In the genomic region with DNA sequence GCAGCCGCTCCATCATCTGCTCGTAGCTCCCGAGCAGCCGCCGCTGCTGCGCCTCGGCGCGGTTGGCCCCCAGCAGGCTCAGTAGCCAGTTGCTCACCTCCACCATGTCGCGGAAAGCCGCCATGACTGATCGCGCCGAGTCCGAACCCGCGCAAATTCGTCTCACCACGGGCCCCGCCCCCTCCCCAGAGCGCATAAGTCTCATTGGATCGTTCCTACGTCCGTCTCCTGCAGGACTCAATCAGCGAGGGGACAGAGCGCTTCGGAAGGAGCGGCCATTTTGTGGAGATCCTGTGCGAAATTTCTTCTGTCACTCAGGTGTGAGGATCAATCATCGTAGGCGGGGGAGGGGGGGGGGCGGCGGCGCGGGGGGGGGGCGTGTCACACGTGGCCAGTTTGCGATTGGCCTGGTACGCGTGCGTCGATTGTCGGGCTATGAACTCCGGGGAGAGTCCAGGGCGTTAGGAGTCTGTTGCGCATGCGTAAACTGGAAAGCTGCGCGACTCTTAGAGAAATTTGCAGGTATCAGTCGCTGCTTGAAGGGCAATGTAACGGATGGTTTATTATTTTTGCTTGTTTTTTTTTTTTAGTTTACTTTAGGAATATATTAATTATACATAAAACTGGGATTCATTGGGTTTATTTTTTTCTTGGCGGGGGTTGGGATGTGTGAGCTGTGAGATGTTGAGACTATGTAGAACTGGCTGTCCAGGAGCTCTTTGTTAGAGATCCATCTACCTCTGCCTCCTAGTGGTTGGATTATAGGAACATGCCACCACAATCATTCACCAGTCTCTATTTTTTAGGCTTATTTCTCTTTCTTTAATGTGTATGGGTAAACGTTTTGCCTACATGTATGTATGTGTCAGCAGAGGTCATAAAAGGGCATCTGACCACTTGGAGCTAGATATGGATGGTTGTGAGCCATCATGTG, we compare ENCODE assay signal across 8 mouse cellular contexts. TPM values are rescaled to one million over a fixed set of nuclear protein-coding genes. Genes with fewer than 3 reads are reported as not detected.
DNase-seq lines count a peak whose midpoint lies in the region; ATAC-seq lines count a peak whose summit lies in the region.

A gene (minus strand): TSS at position 149 of the 934 bp plus-strand sequence.

- H3K9me3 ChIP-seq in heart, embryonic 13.5 days = no peaks in the 10 kb centered on the region
- H3K9me3 ChIP-seq in liver, embryonic 12.5 days (replicated peaks) = no peaks in the 10 kb centered on the region
- no peaks in the 10 kb centered on the region for H3K9me3 ChIP-seq in stomach, embryonic 15.5 days

- H3K4me2 ChIP-seq in heart, embryonic 13.5 days = peak within 1 kb of the TSS; percentile 74
- H3K4me2 ChIP-seq in liver, embryonic 12.5 days = peak within 1 kb of the TSS; percentile 80
- H3K4me2 ChIP-seq in stomach, embryonic 15.5 days = peak within 1 kb of the TSS; percentile 62

- WGBS in heart, embryonic 13.5 days = under 1% methylated on average over 52 of the region's 54 CpGs
- WGBS in liver, embryonic 12.5 days (ENCODE audit: insufficient replicate concordance) = 1% methylated on average over 53 of the region's 54 CpGs
- under 1% methylated on average over 48 of the region's 54 CpGs for WGBS in stomach, embryonic 15.5 days

- H3K4me1 ChIP-seq in brown adipose tissue, adult 24 weeks (ENCODE audit: control insufficient read depth, insufficient read depth, insufficient read length, low read length) = peaks cover 10% of the 10 kb centered on the region
- H3K4me1 ChIP-seq in heart, embryonic 13.5 days = peaks cover 46% of the 10 kb centered on the region
- peaks cover 48% of the 10 kb centered on the region for H3K4me1 ChIP-seq in liver, embryonic 12.5 days
- H3K4me1 ChIP-seq in stomach, embryonic 15.5 days = peaks cover 15% of the 10 kb centered on the region; the same call in 1 of the 2 replicates

- peak; percentile 85 for ATAC-seq in heart, embryonic 13.5 days (ENCODE audit: extremely low read depth, insufficient number of reproducible peaks, low FRiP score, low TSS enrichment)
- ATAC-seq in liver, embryonic 12.5 days = peak; percentile 95
- ATAC-seq in stomach, embryonic 15.5 days (ENCODE audit: insufficient read depth, low FRiP score, low read depth) = peak; percentile 95

- H3K27me3 ChIP-seq in heart, embryonic 13.5 days (replicated peaks) = no peaks in the 10 kb centered on the region
- no peaks in the 10 kb centered on the region for H3K27me3 ChIP-seq in liver, embryonic 12.5 days (replicated peaks)
- H3K27me3 ChIP-seq in stomach, embryonic 15.5 days (replicated peaks) = no peaks in the 10 kb centered on the region

- peak; percentile 98 for DNase-seq in CD4-positive, CD25-positive, alpha-beta regulatory T cell, adult 2 months (ENCODE audit: low read depth, low spot score)
- DNase-seq in fat pad, adult 2 months (ENCODE audit: extremely low read depth, low read depth, low spot score) = peak; percentile 78
- DNase-seq in kidney, postnatal 10 days = peak; percentile 96
- peak; percentile 96 to 97 for DNase-seq in natural killer cell, adult 2 months (ENCODE audit: low spot score in 2 of 2)

- H3K27ac ChIP-seq in brown adipose tissue, adult 24 weeks (replicated peaks; ENCODE audit: low read depth, low read length) = no peak within 1 kb of the TSS
- H3K27ac ChIP-seq in heart, embryonic 13.5 days (replicated peaks) = peak within 1 kb of the TSS; percentile 51
- peak within 1 kb of the TSS; percentile 81 for H3K27ac ChIP-seq in liver, embryonic 12.5 days
- peak within 1 kb of the TSS; percentile 23 for H3K27ac ChIP-seq in stomach, embryonic 15.5 days

- peak within 1 kb of the TSS; percentile 62 for H3K4me3 ChIP-seq in brown adipose tissue, adult 24 weeks (ENCODE audit: insufficient read depth, low read depth, low read length)
- peak within 1 kb of the TSS; percentile 83 for H3K4me3 ChIP-seq in heart, embryonic 13.5 days
- H3K4me3 ChIP-seq in liver, embryonic 12.5 days = peak within 1 kb of the TSS; percentile 90
- H3K4me3 ChIP-seq in stomach, embryonic 15.5 days (replicated peaks) = peak within 1 kb of the TSS; percentile 95

- peaks cover 22% of the 10 kb centered on the region for H3K36me3 ChIP-seq in heart, embryonic 13.5 days
- peaks cover 31% of the 10 kb centered on the region for H3K36me3 ChIP-seq in liver, embryonic 12.5 days
- H3K36me3 ChIP-seq in stomach, embryonic 15.5 days = peaks cover 16% of the 10 kb centered on the region; the same call in 1 of the 2 replicates

- peak within 1 kb of the TSS; percentile 87 for H3K9ac ChIP-seq in heart, embryonic 13.5 days
- H3K9ac ChIP-seq in liver, embryonic 12.5 days = peak within 1 kb of the TSS; percentile 93
- H3K9ac ChIP-seq in stomach, embryonic 15.5 days = peak within 1 kb of the TSS; percentile 73

RNA-seq across cellular contexts. Expression of the gene that starts here (rescaled TPM):
- not detected in 2 replicates for polyA plus RNA-seq in brown adipose tissue, adult 24 weeks (2012; ENCODE audit: insufficient read depth, insufficient read length, missing spikeins)
- 84.8 and 96.7 TPM in 2 replicates for polyA plus RNA-seq in heart, embryonic 13.5 days (2015; fragmentation: Nextera tagmentation; extraction: Ambion mirVana)
- polyA plus RNA-seq in liver, embryonic 12.5 days (2016; fragmentation: Nextera tagmentation; extraction: Ambion mirVana) = 112 and 114 TPM in 2 replicates
- 110 and 119 TPM in 2 replicates for polyA plus RNA-seq in stomach, embryonic 15.5 days (2015; fragmentation: Nextera tagmentation; extraction: Ambion mirVana)

Comparison
In these comparisons a context has a peak if more than half of its experiments do, and no peak if none do; other contexts are left out.
1. RNA of the gene that starts here (polyA plus RNA-seq): 110 to 119 TPM in stomach, embryonic 15.5 days, 112 to 114 TPM in liver, embryonic 12.5 days and 84.8 to 96.7 TPM in heart, embryonic 13.5 days; not detected in brown adipose tissue, adult 24 weeks; every median in the first group is over 10 times any median in the second.
2. Peak in every context shown above with its lines, with median percentiles within 50 percentile points of each other: DNase-seq, H3K4me3 ChIP-seq, ATAC-seq, H3K4me2 ChIP-seq and H3K9ac ChIP-seq.